Mouse (Mus musculus) testis, adult 2 months (tissue): ENCODE data around the gene Gjc1. TPM values are rescaled to one million over a fixed set of nuclear protein-coding genes. Genes with fewer than 3 reads are reported as not detected.

Experiments
- H3K27ac ChIP-seq: fragments of 200-500 bp; 2 replicates; pipeline ENCODE4 v1.5.1; 2012; ENCODE audit warnings: low read depth, low read length; ENCODE audit not compliant: control insufficient read depth, insufficient read depth
- H3K27me3 ChIP-seq: fragments of 200-500 bp; 2 replicates; pipeline ENCODE4 v1.6.1; 2012; ENCODE audit warnings: mild to moderate bottlenecking, low read length, moderate library complexity; ENCODE audit not compliant: control insufficient read depth, insufficient read depth
- H3K36me3 ChIP-seq: fragments of 200-500 bp; 2 replicates; pipeline ENCODE4 v1.6.1; 2012; ENCODE audit warnings: mild to moderate bottlenecking, low read length; ENCODE audit not compliant: control insufficient read depth, insufficient read depth
- H3K4me1 ChIP-seq: fragments of 200-500 bp; 2 replicates; pipeline ENCODE4 v1.6.1; 2012; ENCODE audit warnings: low read length; ENCODE audit not compliant: control insufficient read depth, insufficient read depth
- H3K4me3 ChIP-seq: fragments of 200-500 bp; 2 replicates; pipeline ENCODE4 v1.5.1; 2012; ENCODE audit warnings: low read depth, mild to moderate bottlenecking, low read length, moderate library complexity, mixed read lengths; ENCODE audit not compliant: control insufficient read depth
- CTCF ChIP-seq: fragments of 200-500 bp; IDR thresholded peaks from 2 replicates; pipeline ENCODE4 v1.5.1; 2012; ENCODE audit warnings: low read depth, mild to moderate bottlenecking, inconsistent platforms, low read length, moderate library complexity; ENCODE audit not compliant: control insufficient read depth, insufficient read depth, insufficient replicate concordance
- POLR2A ChIP-seq: fragments of 200-500 bp; IDR thresholded peaks from 2 replicates; pipeline ENCODE4 v1.6.1; 2012; ENCODE audit warnings: low read depth, mild to moderate bottlenecking, inconsistent platforms, low read length, moderate library complexity; ENCODE audit not compliant: control insufficient read depth
- polyA plus RNA-seq: library from polyadenylated mRNA; depleted of rRNA; stranded (reverse); fragments of >200 nt; gene quantifications from 2 replicates; pipeline ENCODE4 v1.2.3, GENCODE M21; 2012; rRNA removed

The Gjc1 gene
- 9.9 and 10.1 TPM in 2 replicates for polyA plus RNA-seq

DNA sequence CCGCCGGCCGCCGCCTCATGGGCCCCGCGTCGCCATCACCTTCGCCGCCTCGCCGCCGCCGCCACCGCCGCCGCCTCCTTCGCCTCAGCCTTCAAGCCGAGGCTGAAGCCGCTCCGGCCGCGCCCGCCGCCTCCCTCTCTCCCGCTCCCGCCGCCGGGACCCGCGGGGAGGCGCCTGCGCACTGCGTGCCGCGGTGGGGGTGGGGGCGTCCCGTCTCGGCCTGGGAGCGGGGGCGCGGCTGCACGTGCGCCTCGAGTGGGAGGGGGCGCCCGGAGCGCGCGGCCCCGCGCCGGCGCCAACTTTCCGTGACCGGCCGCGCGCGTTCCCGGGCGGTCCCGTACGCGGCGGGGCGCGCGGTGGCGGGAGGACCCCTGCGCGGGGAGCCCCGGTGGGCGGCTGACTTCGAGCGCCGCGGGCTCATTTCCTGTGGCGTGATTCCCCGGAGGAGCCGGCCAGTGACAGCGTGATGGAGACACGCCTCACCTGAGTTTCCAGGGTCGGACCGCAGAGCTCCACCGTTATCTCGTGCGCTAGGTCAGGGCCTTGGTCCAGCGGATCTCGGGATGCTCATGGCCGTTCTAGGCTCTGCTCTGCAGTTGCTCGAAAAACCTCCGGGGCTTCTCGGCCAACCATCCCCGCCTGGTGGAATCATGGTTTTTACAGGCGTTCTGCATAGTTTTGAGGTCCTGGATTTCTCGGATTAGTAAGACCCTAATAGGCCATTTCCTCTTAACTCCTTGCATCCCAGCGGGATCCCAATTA, at the start of gene Gjc1:
Gene Gjc1 (minus strand): TSS at position 680 of the 762 bp plus-strand sequence.
- peak within 1 kb of the TSS; percentile 83 for H3K4me3 ChIP-seq
- H3K36me3 ChIP-seq = no peaks in the 10 kb centered on the region
- no peaks in the 10 kb centered on the region for H3K27me3 ChIP-seq
- H3K27ac ChIP-seq = peak within 1 kb of the TSS; percentile 84
- peaks cover 14% of the 10 kb centered on the region for H3K4me1 ChIP-seq
- peak; percentile 71 for TF ChIP-seq POLR2A
- no peak for TF ChIP-seq CTCF

DNA sequence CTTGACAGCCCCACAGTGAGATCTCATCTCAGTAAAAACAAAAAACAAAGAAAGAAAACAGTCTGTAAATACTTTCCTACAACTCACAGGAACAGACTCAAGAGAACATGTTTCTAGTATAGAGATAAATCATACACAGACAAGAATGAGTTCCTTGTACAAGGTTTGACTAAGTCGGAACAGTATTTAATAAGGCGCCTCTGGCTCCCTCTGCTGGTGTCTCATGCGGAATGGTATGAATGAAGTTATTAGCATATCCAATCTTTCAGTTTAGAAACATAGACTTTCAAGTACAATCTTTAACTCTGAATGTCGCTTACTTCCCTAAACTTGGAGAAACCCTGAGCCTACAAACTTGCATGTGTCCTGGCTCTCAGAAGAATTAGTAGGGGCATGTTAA, 44.8 kb upstream of the Gjc1 start:
- no peaks in the 10 kb centered on the region for H3K27me3 ChIP-seq
- H3K4me1 ChIP-seq = no peaks in the 10 kb centered on the region
- no peak overlapping the region for H3K27ac ChIP-seq
- no peak overlapping the region for H3K4me3 ChIP-seq
- peaks cover 3% of the 10 kb centered on the region; the same call in 1 of the 2 replicates for H3K36me3 ChIP-seq
- TF ChIP-seq CTCF = no peak
- TF ChIP-seq POLR2A = no peak

DNA sequence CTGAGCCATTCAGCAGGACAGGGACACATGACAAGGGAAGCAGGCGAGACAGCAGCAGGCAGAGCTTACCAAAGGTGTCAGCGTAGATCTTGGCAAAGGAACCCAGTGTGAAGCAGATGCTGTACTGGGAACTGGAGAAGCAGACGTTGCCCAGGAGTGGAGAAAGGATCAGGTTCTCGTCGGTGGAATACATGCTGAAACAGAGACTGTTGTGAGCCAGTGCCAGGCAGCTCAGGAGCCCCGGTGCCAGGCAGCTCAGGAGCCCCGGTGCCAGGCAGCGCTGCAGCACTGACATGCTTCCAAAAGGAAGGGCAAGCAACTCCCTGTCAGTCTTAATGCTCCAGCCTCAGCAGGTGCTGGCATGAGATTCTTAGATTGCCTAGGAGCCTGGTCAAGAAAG, 40.4 kb upstream of the Gjc1 start:
- TF ChIP-seq POLR2A (no peak), CTCF (no peak)
- Histone ChIP-seq H3K4me1 (no peaks in the 10 kb centered on the region), H3K27me3 (no peaks in the 10 kb centered on the region), H3K4me3 (no peak overlapping the region), H3K27ac (no peak overlapping the region), H3K36me3 (peaks cover 3% of the 10 kb centered on the region; the same call in 1 of the 2 replicates)

DNA sequence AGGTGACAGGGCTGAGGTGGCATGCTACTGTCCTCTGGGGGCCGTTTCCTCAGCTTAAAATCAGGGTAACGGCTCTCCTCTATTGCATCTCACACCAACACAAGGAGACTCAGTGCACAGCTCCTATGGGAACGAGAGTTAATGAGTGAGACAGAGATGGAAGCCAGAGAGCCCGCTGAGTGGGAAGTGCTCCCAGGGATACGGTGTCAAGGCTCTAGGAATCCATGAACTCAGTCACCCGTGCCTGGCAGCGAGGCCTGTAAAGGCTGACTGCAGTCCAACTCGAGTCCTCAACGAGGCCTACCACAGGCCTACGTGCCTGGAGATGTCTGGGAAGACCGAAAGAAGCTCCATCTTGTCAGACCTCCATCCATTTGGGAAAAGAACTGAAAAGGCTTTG, 39.5 kb upstream of the Gjc1 start:
- Histone ChIP-seq H3K4me3 (no peak overlapping the region), H3K27ac (no peak overlapping the region), H3K36me3 (peaks cover 3% of the 10 kb centered on the region; the same call in 1 of the 2 replicates), H3K4me1 (no peaks in the 10 kb centered on the region), H3K27me3 (no peaks in the 10 kb centered on the region)
- TF ChIP-seq CTCF = no peak
- no peak for TF ChIP-seq POLR2A

DNA sequence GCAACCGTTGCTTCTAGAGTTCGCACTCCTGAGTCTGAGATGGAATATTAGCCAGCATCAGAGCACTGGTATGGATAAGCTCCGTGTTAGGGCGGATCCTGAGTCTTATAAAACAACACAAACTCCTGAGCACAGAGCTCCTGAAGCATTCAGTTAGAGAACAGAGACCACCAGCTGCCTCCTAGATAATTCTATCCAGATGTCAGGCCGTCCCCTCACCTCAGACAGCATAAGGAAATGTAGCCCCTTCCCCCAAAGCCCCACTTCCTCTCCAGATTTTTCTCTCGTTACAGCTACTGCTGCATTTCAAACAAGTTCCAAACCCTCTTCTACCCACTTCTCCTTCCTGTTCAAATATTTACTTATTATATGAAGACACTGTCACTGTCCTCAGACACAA, 36.4 kb upstream of the Gjc1 start:
- no peaks in the 10 kb centered on the region for H3K4me1 ChIP-seq
- peaks cover 2% of the 10 kb centered on the region for H3K36me3 ChIP-seq
- no peaks in the 10 kb centered on the region for H3K27me3 ChIP-seq

DNA sequence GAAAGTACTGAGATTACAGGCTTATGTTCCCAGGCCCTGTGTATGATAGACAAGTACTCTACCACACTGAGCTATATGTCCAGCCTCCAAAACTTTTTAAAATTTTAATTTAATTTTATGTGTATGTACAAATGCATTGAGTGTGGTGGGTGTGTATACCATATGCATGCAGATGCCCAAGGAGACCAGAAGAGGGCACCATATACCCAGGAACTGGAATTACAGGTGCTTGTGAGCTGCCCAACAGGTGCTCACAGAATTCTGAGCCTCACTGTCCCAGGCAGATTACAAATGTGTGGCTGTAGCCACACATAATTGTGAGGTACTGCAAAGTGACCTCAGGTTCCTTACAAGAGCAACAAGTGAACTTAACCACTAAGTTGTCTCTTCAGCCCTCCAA, 34.3 kb upstream of the Gjc1 start:
- no peak overlapping the region for H3K27ac ChIP-seq
- H3K4me3 ChIP-seq = no peak overlapping the region
- H3K4me1 ChIP-seq = no peaks in the 10 kb centered on the region
- H3K27me3 ChIP-seq = no peaks in the 10 kb centered on the region
- peaks cover 4% of the 10 kb centered on the region for H3K36me3 ChIP-seq
- TF ChIP-seq POLR2A (no peak), CTCF (no peak; the same call in 1 of the 2 replicates)

More for the DNA sequence above, 36.4 kb upstream of the Gjc1 start:
- no peak for TF ChIP-seq CTCF
- no peak for TF ChIP-seq POLR2A
- H3K4me3 ChIP-seq = no peak overlapping the region
- no peak overlapping the region for H3K27ac ChIP-seq

DNA sequence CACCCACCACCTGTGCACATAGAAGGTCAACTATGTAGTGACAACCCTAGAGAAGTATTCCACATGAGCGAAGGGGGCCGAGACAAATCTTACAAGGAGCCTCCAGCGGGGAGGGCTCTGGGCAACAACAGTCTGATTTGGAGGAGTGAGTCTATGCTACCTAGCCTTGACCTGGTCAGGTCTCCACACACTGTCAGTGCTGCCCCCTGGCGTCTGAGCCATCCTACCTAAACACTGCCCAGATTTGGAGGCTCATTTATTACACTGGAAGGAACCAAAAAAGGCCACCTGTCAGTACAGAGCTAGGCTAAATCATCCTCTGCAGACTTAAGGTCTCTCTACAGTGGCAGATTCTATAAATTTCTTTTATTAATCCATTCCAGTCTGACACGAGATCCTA, 32.4 kb upstream of the Gjc1 start:
- TF ChIP-seq POLR2A = no peak
- peak; percentile 36; the same call in 1 of the 2 replicates for TF ChIP-seq CTCF
- no peaks in the 10 kb centered on the region for H3K27me3 ChIP-seq
- H3K27ac ChIP-seq = no peak overlapping the region
- H3K36me3 ChIP-seq = peaks cover 8% of the 10 kb centered on the region
- no peak overlapping the region for H3K4me3 ChIP-seq
- H3K4me1 ChIP-seq = no peaks in the 10 kb centered on the region

DNA sequence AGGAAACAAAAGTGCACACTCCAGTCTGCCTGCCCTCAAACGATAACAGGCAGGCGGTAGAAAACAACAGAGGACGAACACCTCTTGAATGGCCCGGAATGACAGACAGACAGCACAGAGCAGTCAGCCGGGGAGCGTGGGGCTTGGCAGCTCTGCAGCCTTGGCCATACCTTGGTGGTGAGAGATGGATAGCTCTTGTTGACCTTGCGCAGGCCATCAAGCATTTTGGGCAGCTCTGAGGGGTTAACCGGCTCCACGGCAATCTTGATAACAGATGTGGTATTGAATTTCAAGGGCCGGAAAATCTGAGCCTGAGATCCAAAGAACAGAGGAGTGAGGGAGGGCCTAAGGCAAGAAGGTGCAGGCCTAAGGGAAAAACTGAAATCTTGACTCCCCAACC, 26.4 kb upstream of the Gjc1 start:
- no peaks in the 10 kb centered on the region for H3K27me3 ChIP-seq
- peaks cover 8% of the 10 kb centered on the region for H3K36me3 ChIP-seq
- TF ChIP-seq POLR2A (no peak), CTCF (no peak)
- no peaks in the 10 kb centered on the region for H3K4me1 ChIP-seq
- H3K4me3 ChIP-seq = no peak overlapping the region
- no peak overlapping the region for H3K27ac ChIP-seq
